Comparison of ENCODE assay signal across 8 mouse cellular contexts in genomic region chr11:68975085-68975484, GRCm38 (mm10). TPM values are rescaled to one million over a fixed set of nuclear protein-coding genes. Genes with fewer than 3 reads are reported as not detected.
A peak's percentile ranks its signal among the peaks of the same experiment; 100 is the strongest.
DNase-seq lines count a peak whose midpoint lies in the region; ATAC-seq and TF ChIP-seq lines count a peak whose summit lies in the region.

TSS of gene Rangrf (minus strand) at chr11:68975185.

- H3K27ac ChIP-seq in gastrocnemius, adult 2 months: peak within 1 kb of the TSS; percentile 86
- no peak within 1 kb of the TSS for H3K27ac ChIP-seq in hindbrain, postnatal 0 days

- ATAC-seq in activated CD4-positive, CD25-positive, alpha-beta regulatory T cell, adult 4 months: no peak
- no peak for ATAC-seq in hindbrain, postnatal 0 days
- no peak for ATAC-seq in megakaryocyte progenitor cell, adult 5-6 weeks (replicated peaks; ENCODE audit: poor library complexity)

- H3K9ac ChIP-seq in hindbrain, postnatal 0 days (replicated peaks; ENCODE audit: low read length): no peak within 1 kb of the TSS; the same call in 1 of the 2 replicates

- no peaks in the 10 kb centered on the region for H3K36me3 ChIP-seq in hindbrain, postnatal 0 days (ENCODE audit: insufficient read depth, low read length)

- peak within 1 kb of the TSS; percentile 69 for H3K4me2 ChIP-seq in hindbrain, postnatal 0 days (ENCODE audit: low read depth, low read length)

- intact Hi-C loops in gastrocnemius, adult 2 months (cut with DNase I): no loop called here

- TF ChIP-seq CTCF in gastrocnemius, adult 2 months (IDR thresholded peaks at IDR 0.05): no peak
- TF ChIP-seq CTCF in hindbrain, postnatal 0 days (IDR thresholded peaks at IDR 0.05; ENCODE audit: low read depth): no peak

- WGBS in hindbrain, postnatal 0 days: 83% methylated on average over 7 of the region's 7 CpGs

- peak within 1 kb of the TSS; percentile 81 for H3K4me3 ChIP-seq in gastrocnemius, adult 2 months
- peak within 1 kb of the TSS; percentile 42 for H3K4me3 ChIP-seq in hindbrain, postnatal 0 days (ENCODE audit: low read length)

- no peak for DNase-seq in heart, adult 18-20 months
- no peak for DNase-seq in heart, adult 9 months (ENCODE audit: low spot score in 2 of 2)
- DNase-seq in gastrocnemius, adult 2 months: no peak
- DNase-seq in hindbrain, postnatal 0 days (ENCODE audit: low spot score): no peak
- no peak for DNase-seq in ovary, adult 18-20 months (ENCODE audit: low spot score)
- DNase-seq in embryo, embryonic 10 days (ENCODE audit: low spot score): no peak

- no peaks in the 10 kb centered on the region for H3K4me1 ChIP-seq in hindbrain, postnatal 0 days (ENCODE audit: insufficient read depth, low read length)

- H3K27me3 ChIP-seq in hindbrain, postnatal 0 days (ENCODE audit: insufficient read depth, low read length): no peaks in the 10 kb centered on the region

- no peaks in the 10 kb centered on the region for H3K9me3 ChIP-seq in hindbrain, postnatal 0 days (ENCODE audit: low read length)

RNA-seq across cellular contexts. Expression of gene Rangrf, which starts in this region (rescaled TPM):
- total RNA-seq in heart, adult 18-20 months (2021): 100 to 1,000 TPM in 1 of 2 experiments, 10 to 100 TPM in 1; 87.5 to 102 TPM
- 10 to 100 TPM; 42.2 to 48.3 TPM for polyA plus RNA-seq in activated CD4-positive, CD25-positive, alpha-beta regulatory T cell, adult 4 months (2017; shearing (Covaris generic))
- total RNA-seq in gastrocnemius, adult 2 months (2021): 10 to 100 TPM; 55.4 to 71.1 TPM
- total RNA-seq in hindbrain, postnatal 0 days (2014; rRNA removed): 40.4 and 51.6 TPM in 2 replicates
- 31.2 and 34.6 TPM in 2 replicates for polyA plus RNA-seq in hindbrain, postnatal 0 days (2015; fragmentation: Nextera tagmentation; extraction: Ambion mirVana)
- 91.0 and 123 TPM in 2 replicates for total RNA-seq in megakaryocyte progenitor cell, adult 5-6 weeks (2015)
- total RNA-seq in megakaryocyte progenitor cell, adult 5-6 weeks (2017): 46.3 and 54.1 TPM in 2 replicates
